Mouse (Mus musculus) embryonic facial prominence, embryonic 10.5 days (tissue): ENCODE measurements at regions not wholly inside any gene's neighbourhood (a gene's known extent, or its start where the extent isn't known, plus 50 kb on each side); places are given as distances from the start of the nearest gene placed in this dataset.

ENCODE experiments used
- DNase-seq: peaks from one replicate; pipeline ENCODE4 v3.0.0-alpha.2; 2017; ENCODE audit warnings: low spot score
- H3K27ac ChIP-seq: fragments of 300-500 bp; sonication (generic); replicated peaks from 2 replicates; pipeline ENCODE4 v1.5.1; 2016; ENCODE audit warnings: mild to moderate bottlenecking
- H3K27me3 ChIP-seq: fragments of 300-500 bp; sonication (generic); replicated peaks from 2 replicates; pipeline ENCODE4 v1.6.1; 2016; ENCODE audit warnings: low read depth, mild to moderate bottlenecking; ENCODE audit not compliant: poor library complexity, severe bottlenecking
- H3K36me3 ChIP-seq: fragments of 300-500 bp; sonication (generic); replicated peaks from 2 replicates; pipeline ENCODE4 v1.6.1; 2016; ENCODE audit warnings: mild to moderate bottlenecking, moderate library complexity
- H3K4me1 ChIP-seq: fragments of 300-500 bp; sonication (generic); 2 replicates; pipeline ENCODE4 v1.6.1; 2016
- H3K4me3 ChIP-seq: fragments of 300-500 bp; sonication (generic); 2 replicates; pipeline ENCODE4 v1.5.1; 2016; ENCODE audit warnings: mild to moderate bottlenecking, moderate library complexity
- H3K9me3 ChIP-seq: fragments of 300-500 bp; sonication (generic); 2 replicates; pipeline ENCODE4 v1.6.1; 2016; ENCODE audit warnings: mild to moderate bottlenecking
- WGBS: fragments of 180-500 bp; shearing (Covaris S2); methylation state at CpG from one replicate; pipeline ENCODE4 v1.1.7; 2016; 5-methylcytosine and 5-hydroxymethylcytosine counted together

DNA sequence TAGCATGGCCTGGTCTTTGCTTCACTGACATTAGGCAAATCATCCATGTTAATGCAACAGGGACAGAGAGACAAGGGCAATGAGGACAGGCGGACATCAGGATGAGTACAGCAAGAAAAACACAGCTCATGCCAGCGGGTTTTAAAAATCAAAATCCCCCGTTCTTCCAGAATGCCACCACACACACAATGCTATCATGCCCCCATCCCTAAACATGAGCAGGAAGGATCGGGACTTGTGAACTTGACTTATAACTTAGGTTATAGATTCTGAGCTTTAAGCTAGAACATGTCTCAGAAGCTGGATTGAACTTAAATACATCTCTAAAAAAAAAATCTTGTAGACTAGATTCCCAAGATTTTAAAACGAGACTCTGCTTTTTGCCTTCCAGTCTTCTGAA is 564.8 kb downstream of the Tox3 start:
- H3K36me3 ChIP-seq = no peaks in the 10 kb centered on the region
- peaks cover 33% of the 10 kb centered on the region for H3K27me3 ChIP-seq
- H3K27ac ChIP-seq = no peak overlapping the region
- WGBS = 82% methylated on average over 5 of the region's 5 CpGs
- peaks cover 23% of the 10 kb centered on the region for H3K4me1 ChIP-seq
- H3K4me3 ChIP-seq = no peak overlapping the region
- no peak for DNase-seq
- H3K9me3 ChIP-seq = no peaks in the 10 kb centered on the region

DNA sequence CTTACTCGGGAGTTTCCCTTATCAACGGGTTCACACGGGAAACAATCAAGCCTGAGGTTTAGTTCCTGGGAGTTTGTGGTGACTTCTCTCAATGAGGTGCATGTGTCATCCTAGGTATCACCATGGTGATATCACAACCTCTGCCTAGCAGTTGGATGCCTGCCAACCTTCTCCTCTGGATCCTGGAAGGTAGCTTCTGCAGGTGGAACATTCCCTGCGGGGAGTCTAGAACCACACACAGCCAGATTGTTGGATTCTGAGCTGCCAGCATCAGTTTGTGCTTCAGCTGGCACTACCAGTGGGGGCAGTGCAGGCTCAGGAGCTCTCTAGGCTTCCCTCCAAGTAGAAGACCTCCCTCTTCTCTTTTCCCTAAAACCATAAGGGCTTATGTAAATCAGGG is 581.8 kb downstream of the Tox3 start:
- Histone ChIP-seq H3K36me3 (no peaks in the 10 kb centered on the region), H3K9me3 (no peaks in the 10 kb centered on the region), H3K4me3 (no peak overlapping the region), H3K27me3 (no peaks in the 10 kb centered on the region), H3K27ac (no peak overlapping the region), H3K4me1 (peaks cover 3% of the 10 kb centered on the region; the same call in 1 of the 2 replicates)
- 74% methylated on average over 4 of the region's 4 CpGs for WGBS
- no peak for DNase-seq

DNA sequence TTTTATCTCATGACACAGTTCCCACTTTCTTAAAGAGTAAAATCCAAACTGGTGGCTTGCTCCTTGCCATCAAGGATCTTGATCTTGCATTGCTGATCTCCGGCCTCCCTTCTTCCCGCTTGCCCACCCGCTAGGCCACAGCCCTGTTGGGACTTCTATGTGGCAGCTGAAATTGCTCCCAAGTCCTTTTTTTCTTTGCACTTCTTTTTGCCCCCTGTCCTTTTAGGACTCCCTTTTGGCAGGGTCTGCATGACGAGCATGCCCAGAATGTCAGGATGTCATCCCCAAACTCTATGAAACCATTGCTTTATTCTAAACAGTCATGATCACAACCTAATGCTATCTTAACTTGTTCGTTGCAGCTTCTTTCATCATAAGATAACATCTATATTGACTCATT is 588.6 kb downstream of the Tox3 start:
- WGBS = 87% methylated on average over 5 of the region's 5 CpGs
- H3K27ac ChIP-seq = no peak overlapping the region
- no peaks in the 10 kb centered on the region for H3K9me3 ChIP-seq
- H3K4me1 ChIP-seq = 0 out of 2 replicates have a peak, but pooled peaks cover 3% of the 10 kb centered on the region
- no peak overlapping the region for H3K4me3 ChIP-seq
- H3K36me3 ChIP-seq = no peaks in the 10 kb centered on the region
- no peak for DNase-seq
- no peaks in the 10 kb centered on the region for H3K27me3 ChIP-seq

DNA sequence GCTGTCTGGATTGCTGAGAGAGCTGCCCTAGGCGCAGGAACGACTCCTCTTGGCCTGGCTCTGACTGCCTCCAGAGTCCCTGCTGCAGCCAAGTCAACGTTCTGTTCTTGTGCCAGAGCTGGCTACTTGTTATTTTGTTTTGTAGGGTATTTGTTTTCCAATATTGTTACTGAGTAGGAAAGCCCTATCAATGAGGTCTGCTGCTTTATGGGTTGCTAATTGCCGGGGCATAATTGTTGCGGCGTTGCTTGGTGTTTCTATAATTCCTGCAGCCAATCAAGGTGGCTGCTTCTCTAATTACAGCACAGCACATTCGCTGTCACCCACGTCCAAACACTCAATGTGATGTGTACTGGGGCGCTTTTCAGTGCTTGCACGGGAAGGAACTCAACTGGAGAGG is 589.4 kb downstream of the Tox3 start:
- no peak overlapping the region for H3K27ac ChIP-seq
- no peaks in the 10 kb centered on the region for H3K9me3 ChIP-seq
- WGBS = 74% methylated on average over 10 of the region's 10 CpGs
- H3K4me3 ChIP-seq = no peak overlapping the region
- DNase-seq = no peak
- H3K4me1 ChIP-seq = 0 out of 2 replicates have a peak, but pooled peaks cover 3% of the 10 kb centered on the region
- no peaks in the 10 kb centered on the region for H3K27me3 ChIP-seq
- no peaks in the 10 kb centered on the region for H3K36me3 ChIP-seq

DNA sequence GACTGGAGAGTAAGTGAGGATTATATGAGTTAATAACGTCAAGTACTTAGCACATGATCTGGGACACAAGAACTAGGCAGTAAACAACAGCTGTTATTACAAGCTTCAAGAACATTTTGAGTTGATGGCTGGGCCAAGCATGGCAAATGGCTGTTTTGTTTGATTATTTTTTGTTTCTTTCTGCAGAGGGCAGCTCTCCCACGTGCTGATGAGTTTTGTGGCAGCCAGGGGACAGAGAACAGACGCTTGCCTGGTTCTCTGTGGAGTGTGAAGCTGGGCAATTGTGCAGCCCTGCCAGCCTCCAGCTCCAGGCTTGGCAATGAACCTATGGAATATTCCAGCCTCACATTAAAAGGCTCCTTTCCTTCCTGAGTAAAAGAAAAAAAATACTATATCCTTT is 592.2 kb downstream of the Tox3 start:
- H3K27ac ChIP-seq = no peak overlapping the region
- H3K27me3 ChIP-seq = no peaks in the 10 kb centered on the region
- H3K9me3 ChIP-seq = no peaks in the 10 kb centered on the region
- no peaks in the 10 kb centered on the region for H3K36me3 ChIP-seq
- 66% methylated on average over 3 of the region's 3 CpGs for WGBS
- H3K4me1 ChIP-seq = 0 out of 2 replicates have a peak, but pooled peaks cover 3% of the 10 kb centered on the region
- H3K4me3 ChIP-seq = no peak overlapping the region
- DNase-seq = no peak

DNA sequence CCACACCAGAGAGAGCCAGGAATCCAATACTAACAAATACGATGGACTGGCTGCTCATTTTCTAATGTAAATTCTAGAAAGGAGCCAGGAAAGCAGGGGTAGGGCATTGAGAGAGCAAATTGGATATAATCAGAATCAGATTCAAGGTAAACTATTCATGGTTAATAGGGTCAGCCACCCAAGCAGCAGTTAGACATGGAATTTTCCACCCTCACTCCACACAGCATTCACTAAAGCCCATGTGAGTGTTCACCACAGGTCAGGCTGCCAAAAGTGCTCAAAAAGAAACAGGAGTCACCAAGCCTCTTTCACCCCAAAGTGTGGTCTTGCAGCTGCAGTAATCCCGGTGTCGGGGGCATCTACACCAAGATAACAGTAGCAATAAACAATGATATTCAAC is 596.9 kb downstream of the Tox3 start:
- no peak for DNase-seq
- no peaks in the 10 kb centered on the region for H3K4me1 ChIP-seq
- H3K4me3 ChIP-seq = no peak overlapping the region
- no peaks in the 10 kb centered on the region for H3K27me3 ChIP-seq
- H3K27ac ChIP-seq = no peak overlapping the region
- H3K36me3 ChIP-seq = no peaks in the 10 kb centered on the region
- WGBS = 89% methylated on average over 3 of the region's 3 CpGs
- no peaks in the 10 kb centered on the region for H3K9me3 ChIP-seq

DNA sequence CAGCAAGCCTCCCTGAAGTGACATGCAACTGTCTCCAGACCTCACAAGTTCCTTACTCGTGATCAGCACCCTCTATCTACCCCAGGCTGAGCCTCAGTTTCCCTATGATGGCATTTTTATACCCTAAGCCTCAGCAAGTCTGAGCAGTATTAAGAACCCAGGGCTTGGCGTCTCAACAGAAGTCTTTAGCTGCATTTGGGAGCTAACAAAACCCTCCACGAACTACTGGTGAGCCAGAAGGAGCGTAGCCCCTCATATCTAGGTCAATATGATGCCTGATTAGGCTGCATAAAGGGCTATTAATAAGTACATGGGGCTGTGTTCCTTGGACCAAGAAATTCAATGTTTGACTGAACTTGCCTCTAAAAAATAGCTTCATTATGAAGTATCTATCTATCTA is 600.4 kb downstream of the Tox3 start:
- Histone ChIP-seq H3K27me3 (no peaks in the 10 kb centered on the region), H3K36me3 (no peaks in the 10 kb centered on the region), H3K27ac (no peak overlapping the region), H3K9me3 (no peaks in the 10 kb centered on the region), H3K4me3 (no peak overlapping the region), H3K4me1 (no peaks in the 10 kb centered on the region)
- DNase-seq = no peak
- WGBS = 81% methylated on average over 4 of the region's 4 CpGs

DNA sequence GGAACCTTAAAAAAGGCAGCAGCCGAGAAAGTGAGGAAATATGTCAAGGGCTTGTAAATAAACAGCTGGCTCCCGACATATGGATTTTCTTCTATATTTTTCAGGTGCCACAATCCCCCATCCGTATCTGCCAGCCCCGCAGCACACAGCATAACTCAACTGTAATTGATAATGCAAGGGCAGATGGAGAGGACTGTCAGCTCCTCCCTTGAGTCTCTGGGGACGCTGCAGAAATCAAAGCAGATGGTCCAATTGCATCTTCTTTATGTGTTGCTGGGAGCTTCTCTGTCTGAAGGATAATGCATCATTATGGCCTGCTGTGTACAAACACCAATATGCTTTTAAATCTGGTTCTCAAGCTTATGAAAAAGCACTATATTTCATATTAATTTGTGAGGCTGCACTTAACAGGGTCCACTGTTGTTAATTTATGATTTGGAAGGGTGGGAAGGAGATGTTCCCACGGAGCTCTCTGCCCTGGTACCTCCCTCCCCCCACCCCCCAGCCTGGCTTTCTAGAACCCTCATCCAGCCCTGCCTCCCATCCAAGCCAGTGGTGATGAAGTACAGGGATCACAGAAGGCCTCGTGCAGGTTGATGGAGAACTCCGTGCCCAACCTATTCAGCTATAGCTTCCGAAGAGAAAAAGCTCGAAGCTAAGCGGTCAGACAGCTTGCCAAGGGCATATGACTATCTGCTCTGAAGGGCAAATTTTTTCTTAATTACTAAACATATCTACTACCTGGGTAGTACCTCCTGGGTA is 603.7 kb downstream of the Tox3 start:
- no peak overlapping the region for H3K27ac ChIP-seq
- H3K36me3 ChIP-seq = no peaks in the 10 kb centered on the region
- H3K4me3 ChIP-seq = no peak overlapping the region
- no peak for DNase-seq
- WGBS = 84% methylated on average over 11 of the region's 11 CpGs
- no peaks in the 10 kb centered on the region for H3K4me1 ChIP-seq
- H3K27me3 ChIP-seq = no peaks in the 10 kb centered on the region
- H3K9me3 ChIP-seq = no peaks in the 10 kb centered on the region

DNA sequence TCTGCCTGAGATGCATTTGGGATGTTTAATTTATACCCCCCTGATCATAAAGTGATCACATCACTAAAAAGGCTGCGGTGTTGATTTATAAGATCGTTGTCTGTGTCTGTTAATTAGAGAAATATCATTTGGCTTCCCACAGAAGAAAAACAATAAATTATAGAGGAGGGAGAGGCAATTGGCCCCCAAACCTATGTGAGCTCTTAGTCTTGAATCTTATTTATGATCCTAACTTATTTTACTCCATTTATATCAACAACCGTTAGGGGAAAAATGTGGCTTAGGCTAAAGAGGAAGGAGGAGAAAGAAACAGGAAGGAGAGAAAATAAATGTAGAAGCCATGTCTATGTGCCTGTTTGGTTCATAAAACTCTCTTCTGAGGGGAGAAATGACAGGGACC is 609.5 kb downstream of the Tox3 start:
- no peak overlapping the region for H3K4me3 ChIP-seq
- no peaks in the 10 kb centered on the region for H3K9me3 ChIP-seq
- no peaks in the 10 kb centered on the region for H3K36me3 ChIP-seq
- H3K4me1 ChIP-seq = no peaks in the 10 kb centered on the region
- no peaks in the 10 kb centered on the region for H3K27me3 ChIP-seq
- no peak for DNase-seq
- no peak overlapping the region for H3K27ac ChIP-seq
- 96% methylated on average over 3 of the region's 3 CpGs for WGBS

DNA sequence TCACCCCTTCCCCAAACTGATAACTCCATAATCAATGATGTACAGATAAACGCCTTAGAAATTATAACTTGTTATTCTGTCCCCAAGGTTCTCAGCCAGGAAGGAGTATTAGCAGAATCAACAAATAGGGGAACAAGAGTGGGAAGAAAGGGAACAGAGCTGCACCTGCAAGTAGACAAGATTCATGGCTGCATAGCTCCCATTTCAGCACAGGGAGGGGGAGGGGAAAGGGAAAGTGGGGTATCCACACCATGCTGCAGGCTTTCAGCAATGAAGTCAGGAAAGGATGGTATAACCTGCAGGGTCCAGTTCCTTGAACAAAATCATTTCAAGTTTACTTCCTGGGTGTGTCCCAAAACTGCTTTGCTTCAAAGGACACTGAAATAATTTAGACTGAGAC is 610.5 kb downstream of the Tox3 start:
- Histone ChIP-seq H3K4me3 (no peak overlapping the region), H3K4me1 (no peaks in the 10 kb centered on the region), H3K36me3 (no peaks in the 10 kb centered on the region), H3K27me3 (no peaks in the 10 kb centered on the region), H3K27ac (no peak overlapping the region), H3K9me3 (no peaks in the 10 kb centered on the region)
- DNase-seq = no peak
- 82% methylated on average over 1 of the region's 1 CpGs for WGBS

DNA sequence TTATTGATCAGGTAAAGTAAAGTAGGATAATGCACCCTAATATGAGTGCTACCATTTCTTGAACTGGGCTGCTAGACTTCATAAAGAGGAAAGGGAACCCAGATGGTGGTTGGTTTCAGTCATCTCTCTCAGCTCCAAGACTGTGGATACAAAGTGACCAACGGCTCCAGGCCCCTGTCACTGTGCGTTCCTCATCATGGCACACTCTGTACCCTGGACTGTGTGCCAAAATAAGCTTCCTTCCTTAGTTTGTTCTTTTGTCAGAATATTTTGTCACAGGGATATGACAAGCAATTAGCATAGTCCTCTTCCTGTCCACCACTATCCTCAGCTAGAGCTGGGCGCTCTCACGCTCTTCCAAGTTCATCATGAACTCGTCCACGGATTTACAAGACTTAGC is 620.9 kb downstream of the Tox3 start:
- Histone ChIP-seq H3K27me3 (no peaks in the 10 kb centered on the region), H3K4me1 (no peaks in the 10 kb centered on the region), H3K36me3 (no peaks in the 10 kb centered on the region), H3K4me3 (no peak overlapping the region), H3K27ac (no peak overlapping the region), H3K9me3 (no peaks in the 10 kb centered on the region)
- WGBS = 91% methylated on average over 6 of the region's 6 CpGs
- DNase-seq = no peak

DNA sequence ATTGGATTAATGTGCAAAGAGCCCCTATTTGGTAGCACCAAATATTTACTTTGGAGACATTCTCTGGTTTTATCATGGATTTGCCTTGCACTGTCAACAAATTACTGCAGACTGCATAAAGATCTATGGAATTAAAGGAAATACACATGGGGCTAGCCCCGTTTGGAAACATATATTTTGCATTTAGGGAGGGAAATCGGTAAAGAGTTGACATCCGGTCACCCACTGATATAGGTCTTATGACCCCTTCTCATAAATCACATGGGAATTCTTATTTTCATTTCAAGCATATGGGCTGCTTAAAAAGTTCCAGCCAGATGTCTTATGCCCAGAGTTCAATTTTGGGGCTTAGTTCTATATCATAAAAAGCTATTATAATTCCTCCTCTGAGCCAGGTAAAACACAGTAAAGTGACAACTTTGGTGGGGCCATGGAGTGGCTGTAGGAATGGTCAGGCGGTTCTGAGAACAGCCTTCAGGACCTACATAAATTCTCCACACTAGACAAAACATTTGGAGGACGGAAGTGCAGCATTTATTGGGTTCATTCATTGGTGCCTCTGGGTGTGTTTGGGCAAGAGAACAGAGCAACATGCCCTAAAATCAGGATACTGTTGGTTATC is 626.3 kb downstream of the Tox3 start:
- Histone ChIP-seq H3K36me3 (no peaks in the 10 kb centered on the region), H3K4me3 (no peak overlapping the region), H3K27ac (no peak overlapping the region), H3K9me3 (no peaks in the 10 kb centered on the region), H3K27me3 (no peaks in the 10 kb centered on the region), H3K4me1 (no peaks in the 10 kb centered on the region)
- DNase-seq = no peak
- 86% methylated on average over 5 of the region's 5 CpGs for WGBS

DNA sequence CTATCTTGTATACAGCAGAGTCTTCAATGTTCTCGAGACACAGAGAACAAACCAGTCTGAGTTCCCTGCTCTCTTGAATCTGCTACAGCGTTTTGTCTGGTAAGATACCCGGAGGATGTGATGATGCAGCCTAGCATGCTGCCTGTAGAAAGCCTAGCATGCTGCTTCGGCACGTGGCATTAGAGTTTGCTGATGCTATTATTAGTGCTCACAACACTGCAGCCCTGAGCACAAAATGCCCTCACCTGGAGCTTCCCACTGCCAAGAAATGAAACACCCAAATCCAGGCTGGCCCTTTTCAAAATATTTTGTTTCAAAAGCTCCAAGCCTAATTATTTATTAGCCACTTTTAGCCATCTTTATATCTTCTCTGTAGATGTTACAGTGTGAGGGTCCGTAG is 634.3 kb downstream of the Tox3 start:
- Histone ChIP-seq H3K27me3 (no peaks in the 10 kb centered on the region), H3K9me3 (no peaks in the 10 kb centered on the region), H3K4me1 (no peaks in the 10 kb centered on the region), H3K27ac (no peak overlapping the region), H3K4me3 (no peak overlapping the region), H3K36me3 (no peaks in the 10 kb centered on the region)
- 75% methylated on average over 6 of the region's 6 CpGs for WGBS
- no peak for DNase-seq
